Mouse (Mus musculus) T-helper 17 cell (primary cell): ENCODE measurements around the gene Foxm1.

ENCODE experiments used
- in situ Hi-C, 2 experiments: fragments of 300-600 bp; cut with MboI, MseI; formaldehyde crosslinking; loops; 1 replicate in 1 of 2; 2 replicates in 1 of 2; pipeline ENCODE4 v1.15.1; 2025; ENCODE audit warnings: high pct_unique_total_duplicates in 2 of 2

The Foxm1 gene

DNA sequence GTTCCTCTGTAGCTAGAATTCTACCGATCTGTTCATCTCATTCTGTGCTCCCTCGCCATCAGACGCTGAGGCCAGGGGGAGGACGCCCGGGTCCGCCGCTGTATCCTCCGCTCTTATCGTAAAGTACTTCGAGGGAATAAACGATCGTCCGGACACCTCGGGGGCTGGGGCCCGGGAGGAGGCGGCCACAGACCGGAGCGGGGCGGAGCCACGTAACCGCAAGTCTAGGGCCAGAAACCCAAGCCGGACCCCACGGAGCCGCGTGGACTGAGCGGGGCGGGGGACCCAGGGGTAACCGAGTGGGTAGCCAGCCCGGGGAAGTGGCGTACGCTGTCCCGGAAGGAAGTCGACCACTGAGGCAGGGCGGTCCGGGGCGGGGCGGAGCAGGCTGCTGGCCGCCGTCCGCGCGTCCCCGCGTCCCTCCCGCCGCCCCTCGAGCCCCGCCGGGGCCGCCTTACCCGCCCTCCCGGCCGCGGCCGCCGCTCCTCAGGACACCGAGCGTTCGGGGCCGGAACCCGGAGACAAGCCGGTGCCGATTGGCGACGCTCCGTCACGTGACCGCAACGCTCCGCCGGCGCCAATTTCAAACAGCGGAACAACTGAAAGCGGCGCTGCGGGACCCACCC is at the start of gene Foxm1, which contains the start of gene Rhno1:
TSS of gene Foxm1 (plus strand) at position 587 of the 626 bp plus-strand sequence.
TSS of gene Rhno1 (minus strand) at position 531 of the 626 bp plus-strand sequence.
- in situ Hi-C loops = loop anchor here in 1 of 2 experiments (5.0 to 10.0 kb wide), 2 partner anchors 52 to 160 kb away; no protein-coding TSS in a partner anchor

DNA sequence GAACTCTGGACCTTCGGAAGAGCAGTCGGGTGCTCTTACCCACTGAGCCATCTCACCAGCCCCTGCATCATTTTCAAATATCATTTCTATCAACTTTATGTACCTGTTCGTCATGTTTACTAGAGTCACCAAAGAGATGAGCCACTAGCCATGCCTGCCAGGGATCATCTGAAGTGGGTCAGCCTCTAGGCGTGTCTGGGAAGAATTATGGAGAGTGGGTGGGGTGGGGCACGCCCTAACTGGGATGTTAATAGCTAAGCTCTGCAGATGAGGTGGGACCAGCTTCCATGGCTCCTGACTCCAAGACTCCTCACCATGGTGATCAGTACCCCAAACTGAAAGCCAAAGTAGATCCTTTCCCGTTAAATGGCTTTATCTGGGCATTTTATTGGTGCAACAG is 48.0 kb upstream of the Foxm1 start:
- in situ Hi-C loops = loop anchor here in 1 of 2 experiments (25.0 kb wide), 1 partner anchor 1998 kb away; no protein-coding TSS in a partner anchor

GRCm38 (mm10) chr6:128315597-128315996 is 47.2 kb upstream of the Foxm1 start:
- in situ Hi-C loops = loop anchor here in 1 of 2 experiments (25.0 kb wide), 1 partner anchor 1997 kb away; no protein-coding TSS in a partner anchor

DNA sequence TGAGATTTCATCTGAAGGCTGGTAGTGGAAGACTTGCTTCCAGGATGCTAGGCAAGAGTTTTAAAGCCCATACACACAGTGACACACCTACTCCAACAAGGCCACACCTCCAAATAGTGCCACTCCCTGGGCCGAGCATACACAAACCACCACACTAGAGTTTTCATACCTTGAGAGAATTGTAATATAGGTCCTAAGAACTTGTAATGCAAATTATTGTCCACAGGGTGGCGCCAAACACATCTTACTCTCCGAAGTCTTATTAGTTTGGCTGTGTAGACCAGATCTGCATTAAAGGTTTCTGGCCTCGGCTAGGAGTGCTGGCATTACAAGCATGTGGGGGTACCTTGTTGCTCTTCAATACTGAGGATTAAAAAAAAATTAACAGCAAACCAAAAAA is 44.5 kb upstream of the Foxm1 start:
- in situ Hi-C loops = loop anchor here in 1 of 2 experiments (25.0 kb wide), 1 partner anchor 1994 kb away; no protein-coding TSS in a partner anchor

DNA sequence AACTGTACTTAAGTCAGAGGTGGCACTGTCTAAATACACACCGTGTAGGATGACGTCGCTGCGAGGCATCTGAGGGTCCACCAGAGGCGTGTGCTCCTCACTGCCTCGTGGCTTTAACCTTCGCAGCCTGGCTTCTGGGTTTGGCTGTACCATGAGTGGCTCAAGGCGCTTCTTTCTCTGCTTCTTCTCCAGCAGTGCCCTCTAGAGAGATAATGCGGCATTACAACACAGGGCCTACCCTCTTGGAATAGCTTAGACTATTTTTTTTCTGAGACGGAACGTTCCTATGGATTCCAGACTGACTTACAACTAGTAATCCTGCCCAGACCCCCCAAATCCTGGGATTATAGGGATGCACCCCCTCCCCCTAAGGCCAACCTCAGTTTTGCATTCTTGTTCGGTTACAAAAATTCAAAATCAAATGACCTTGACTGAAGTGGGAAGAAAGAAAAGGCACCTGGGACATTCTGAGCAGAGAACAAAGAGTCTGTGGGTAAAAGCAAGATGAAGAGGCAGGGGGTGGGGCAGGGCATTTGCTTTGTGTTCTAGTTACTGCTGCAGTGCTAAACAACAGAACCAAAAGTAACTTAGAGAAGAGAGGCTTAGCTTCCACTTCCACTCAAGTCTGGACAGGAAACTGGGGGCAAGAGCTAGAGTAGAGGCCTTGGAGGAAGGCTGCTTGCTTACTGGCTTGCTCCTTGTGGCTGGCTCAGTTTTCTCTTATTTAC is 28.2 kb upstream of the Foxm1 start:
- in situ Hi-C loops = no loop called here

DNA sequence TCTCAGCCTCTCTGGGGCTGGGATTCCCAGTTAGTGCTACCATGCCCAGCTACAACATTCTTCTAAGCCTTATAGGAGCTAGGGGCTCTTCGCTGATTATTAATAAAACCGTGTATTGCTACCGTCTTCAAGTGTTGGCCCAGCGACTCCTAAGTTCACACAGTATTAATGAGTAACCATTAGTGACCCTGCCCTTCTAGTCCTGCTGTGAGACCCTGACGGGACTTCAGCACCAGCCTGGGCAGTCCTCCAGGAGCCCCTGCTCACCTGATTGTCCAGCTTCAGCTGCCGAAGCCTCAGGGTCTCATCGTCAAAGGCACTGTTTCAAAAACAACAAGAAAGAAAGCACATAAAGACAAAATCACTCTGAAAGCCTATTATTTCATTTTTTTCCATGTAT is 25.3 kb upstream of the Foxm1 start:
- in situ Hi-C loops = no loop called here

DNA sequence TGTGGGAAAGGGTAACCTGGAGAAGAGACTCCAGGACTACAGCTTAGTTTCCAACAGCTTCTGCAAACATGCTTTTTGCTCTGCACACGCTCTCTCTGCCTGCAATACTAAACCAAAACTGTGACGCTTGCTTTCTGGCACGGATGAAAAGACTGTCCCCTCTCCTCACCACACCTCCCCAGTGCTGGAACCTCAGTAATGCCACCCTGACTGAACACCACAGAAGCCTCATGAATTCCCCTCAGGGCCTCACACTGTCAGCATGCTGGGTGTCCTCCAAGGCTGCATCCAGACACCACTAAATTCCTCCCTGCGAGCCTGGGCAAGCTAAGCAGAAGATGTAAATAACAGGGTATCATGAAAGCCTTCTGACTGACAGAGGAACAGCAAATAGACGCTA is 23.9 kb upstream of the Foxm1 start:
- in situ Hi-C loops = no loop called here

- in situ Hi-C loops = no loop called here
These were observed 20.6 kb upstream of the Foxm1 start for GRCm38 (mm10) chr6:128341956-128342723.

DNA sequence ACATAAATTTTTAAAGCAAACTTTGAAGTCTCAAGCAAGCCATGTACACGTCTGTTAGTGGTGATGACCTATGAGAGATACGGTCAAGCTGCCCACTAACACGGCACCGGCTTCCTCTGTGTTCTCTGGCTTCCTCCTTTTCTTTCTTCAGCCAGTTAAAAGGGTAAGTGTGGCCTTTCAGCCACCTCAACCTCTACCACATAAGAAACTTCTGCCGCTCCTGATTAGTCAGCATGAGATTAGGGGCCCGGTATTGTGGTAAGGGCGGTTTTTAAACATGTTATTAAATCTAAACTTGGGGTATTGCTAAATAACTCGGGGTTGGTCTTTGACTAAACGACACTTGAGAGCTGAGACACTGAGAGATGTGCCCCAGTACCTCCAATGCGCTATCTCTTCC is 17.1 kb upstream of the Foxm1 start:
- in situ Hi-C loops = no loop called here

DNA sequence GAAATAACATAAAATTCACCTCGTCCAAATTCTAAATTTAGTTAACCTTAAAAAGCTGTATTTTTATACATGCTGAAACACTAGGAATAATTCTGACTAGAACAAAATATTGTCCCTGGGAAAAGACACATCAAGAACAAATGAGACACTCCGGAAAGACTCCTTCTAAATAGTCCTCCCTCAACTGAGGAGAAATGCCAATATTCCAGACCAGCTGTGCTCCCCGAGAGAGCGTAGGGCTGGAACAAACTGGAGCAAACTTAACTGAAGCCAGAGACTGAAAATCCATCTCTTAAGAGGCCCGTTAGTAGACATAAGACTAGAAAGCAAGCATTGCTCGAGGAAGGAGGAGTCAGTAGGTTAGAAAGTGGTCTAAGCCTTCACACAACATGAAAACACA is 16.0 kb upstream of the Foxm1 start:
- in situ Hi-C loops = no loop called here

DNA sequence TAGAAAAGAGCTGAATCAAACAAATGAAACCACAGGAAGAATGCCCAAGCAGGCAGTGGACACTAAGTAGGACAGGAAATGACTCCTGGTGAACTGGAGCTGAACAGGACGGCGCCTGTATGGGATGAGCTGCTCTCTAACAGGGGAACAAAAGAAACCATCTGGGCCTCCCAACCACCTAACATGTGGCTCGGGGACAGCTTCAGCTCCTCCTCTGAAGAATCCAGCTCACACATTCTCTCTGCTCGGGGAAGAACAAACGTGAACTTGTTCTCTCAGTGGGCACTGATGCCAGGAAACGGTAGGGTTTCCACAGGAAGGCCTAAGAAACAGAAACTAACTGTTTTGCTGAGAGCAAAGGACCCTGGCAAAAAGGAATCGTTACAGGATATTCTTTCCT is 13.1 kb upstream of the Foxm1 start:
- in situ Hi-C loops = no loop called here

- in situ Hi-C loops = no loop called here
These were observed 8.6 kb upstream of the Foxm1 start for GRCm38 (mm10) chr6:128354140-128354539.

DNA sequence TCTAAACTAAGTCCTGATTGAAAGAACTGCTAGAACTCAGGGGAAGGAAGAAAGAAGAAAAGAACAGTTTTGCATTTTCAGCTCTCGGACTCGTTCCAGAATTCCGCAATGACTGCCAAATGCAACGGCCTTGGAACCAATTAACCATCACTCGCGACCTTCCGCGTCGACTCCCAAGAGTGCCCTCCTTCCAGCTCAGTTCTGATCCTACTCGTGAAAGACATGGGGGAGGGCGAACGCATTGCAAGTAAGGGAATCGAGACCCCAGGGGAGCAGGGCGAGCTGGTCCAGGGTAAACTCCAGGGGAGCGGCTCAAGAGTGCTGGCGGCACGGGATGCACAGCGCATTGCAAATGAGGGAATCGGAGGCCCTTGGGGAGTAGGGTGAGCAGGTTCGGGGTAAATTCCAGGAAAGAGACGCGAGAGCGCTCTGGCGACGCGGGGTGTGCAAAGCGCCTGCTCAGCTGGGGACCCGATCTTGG is 7.5 kb upstream of the Foxm1 start:
- in situ Hi-C loops = loop anchor here in 1 of 2 experiments (5.0 kb wide), 1 partner anchor 33 kb away; no protein-coding TSS in a partner anchor

DNA sequence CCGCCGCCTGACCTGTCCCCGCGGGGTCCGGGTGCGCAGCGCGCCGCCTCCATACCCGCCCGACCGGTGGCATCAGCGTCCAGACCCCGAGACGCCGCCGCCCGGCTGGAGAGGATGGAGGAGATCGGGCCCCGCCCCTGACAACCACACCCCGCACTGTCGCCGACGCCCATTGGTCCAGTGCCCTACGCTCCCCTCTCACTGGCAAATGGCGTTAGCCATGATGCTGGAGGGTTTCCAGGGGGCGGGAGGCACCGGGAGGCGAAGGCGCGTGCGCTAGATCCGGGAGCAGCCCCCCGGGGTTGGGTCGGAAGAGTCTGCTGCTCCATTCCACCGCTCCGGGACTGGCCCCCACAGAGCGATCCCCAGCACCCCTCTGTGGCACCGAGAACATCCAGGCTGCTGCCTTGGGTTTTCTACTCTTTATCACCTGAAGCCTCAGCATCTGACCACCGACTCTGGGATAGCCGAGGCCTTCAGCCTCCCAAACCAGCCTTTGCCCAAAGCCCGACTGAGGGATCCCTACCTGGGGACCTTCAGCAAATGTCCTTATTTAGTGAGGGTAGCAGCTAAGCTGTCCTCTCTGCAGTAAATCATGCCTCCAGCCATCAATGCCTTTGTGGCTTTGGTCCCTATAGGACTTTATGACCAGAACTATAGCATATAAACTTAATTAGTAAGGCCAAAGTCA is 6.9 kb upstream of the Foxm1 start, which contains the start of gene Tulp3:
TSS of gene Tulp3 (minus strand) at position 126 of the 691 bp plus-strand sequence.
- in situ Hi-C loops = loop anchor here in 1 of 2 experiments (5.0 kb wide), 1 partner anchor 34 kb away; no protein-coding TSS in a partner anchor

DNA sequence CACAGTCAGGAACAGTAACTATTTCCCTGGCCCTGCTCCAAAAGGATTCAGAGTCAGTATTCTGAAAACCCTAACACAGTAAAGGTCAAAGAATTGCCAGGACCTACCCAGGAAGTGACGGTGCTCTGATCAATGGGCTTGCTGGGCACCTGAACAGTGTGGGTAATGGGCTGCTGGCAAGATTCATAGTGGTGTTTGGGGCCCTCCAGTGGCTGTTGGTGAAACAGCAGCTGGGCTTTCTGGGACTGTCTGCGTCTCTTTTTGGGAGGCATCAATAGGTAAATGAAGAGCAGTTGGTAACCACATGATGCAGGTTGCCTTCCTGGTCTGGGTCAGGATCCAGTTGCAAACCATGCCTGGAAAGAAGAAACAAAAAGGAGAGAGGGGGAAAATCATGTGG is 3.8 kb upstream of the Foxm1 start:
- in situ Hi-C loops = loop anchor here in 1 of 2 experiments (5.0 kb wide), 1 partner anchor 37 kb away; no protein-coding TSS in a partner anchor

DNA sequence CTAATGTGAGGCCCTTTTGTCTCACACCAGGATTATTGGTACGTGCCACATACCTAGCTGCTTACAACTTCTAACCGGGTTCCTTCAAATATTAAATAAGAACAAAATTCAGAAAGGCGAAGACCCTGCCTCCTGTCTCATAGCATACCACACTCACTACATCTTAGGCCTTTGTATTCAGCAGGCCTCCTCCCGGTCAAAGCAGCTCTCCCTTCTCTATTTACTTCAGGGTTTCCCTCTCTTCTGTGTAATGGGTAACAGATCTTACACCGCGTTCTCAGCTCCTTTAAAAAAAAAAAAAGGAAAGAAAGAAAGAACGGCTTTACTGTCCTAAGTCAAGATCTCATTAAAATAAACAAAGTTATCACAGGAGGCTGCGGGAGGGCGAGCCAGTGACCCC is 866 bp upstream of the Foxm1 start:
- in situ Hi-C loops = loop anchor here in 1 of 2 experiments (5.0 to 10.0 kb wide), 2 partner anchors 53 to 160 kb away; no protein-coding TSS in a partner anchor

DNA sequence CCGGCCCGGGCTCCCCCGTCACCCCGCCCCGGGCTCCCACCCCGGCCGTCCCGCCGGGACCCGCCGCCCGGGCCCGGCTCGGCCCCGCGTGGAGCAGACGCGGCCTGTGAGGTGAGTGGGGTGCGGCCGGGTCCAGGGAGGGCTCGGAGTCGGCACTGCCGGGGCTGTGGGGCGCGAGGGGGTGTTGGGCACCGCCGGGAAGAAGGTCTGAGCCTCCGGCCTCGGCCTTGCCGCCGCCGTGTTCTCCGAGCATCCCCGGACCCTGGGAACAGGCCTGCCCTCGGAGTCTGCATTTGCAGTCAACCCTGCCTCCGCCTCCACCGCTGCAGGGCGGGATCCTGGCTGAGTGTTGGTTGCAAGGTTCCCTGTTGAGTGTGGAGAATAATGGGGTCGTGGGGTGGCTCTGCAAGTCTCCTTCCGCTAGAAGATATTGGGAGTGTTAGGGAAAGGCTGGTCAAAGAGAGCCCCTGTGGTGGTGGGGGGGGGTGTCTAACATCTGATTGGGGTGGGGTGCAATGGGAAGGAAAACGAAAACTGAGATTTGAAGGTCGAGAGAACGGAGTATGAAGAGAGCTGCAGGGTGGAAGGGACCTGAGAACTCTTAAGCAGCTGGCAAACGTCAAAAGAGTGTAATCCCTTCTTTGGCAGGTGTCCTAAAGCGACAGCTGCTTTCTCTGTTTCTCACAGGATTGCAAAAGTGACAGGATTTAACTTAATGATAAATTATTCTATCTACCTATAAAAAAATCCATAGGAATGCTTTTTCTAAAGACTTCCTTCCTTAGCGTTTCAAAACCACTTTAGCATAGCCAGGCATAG is 449 bp downstream of the Foxm1 start:
- in situ Hi-C loops = loop anchor here in 1 of 2 experiments (5.0 to 10.0 kb wide), 2 partner anchors 52 to 161 kb away; no protein-coding TSS in a partner anchor

- in situ Hi-C loops = loop anchor here in 1 of 2 experiments (5.0 to 10.0 kb wide), 2 partner anchors 50 to 162 kb away; no protein-coding TSS in a partner anchor
These were observed 2.0 kb downstream of the Foxm1 start for GRCm38 (mm10) chr6:128364721-128365120.

DNA sequence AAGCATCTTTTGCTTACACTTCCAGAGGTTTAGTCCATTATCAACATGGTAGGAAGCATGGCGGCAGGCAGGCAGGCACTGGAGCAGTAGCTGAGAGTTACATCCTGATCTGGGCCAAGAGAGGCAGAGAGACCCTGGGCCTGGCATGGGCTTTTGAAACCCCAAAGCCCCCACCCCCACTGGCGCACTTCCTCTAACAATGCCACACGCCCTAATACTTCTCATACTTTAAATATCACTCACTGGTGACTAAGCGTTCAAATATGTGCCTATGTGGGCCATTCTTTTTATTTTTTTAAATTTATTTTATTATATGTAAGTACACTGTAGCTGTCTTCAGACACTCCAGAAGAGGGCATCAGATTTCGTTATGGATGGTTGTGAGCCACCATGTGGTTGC is 3.7 kb downstream of the Foxm1 start:
- in situ Hi-C loops = loop anchor here in 1 of 2 experiments (10.0 kb wide), 1 partner anchor 48 kb away; no protein-coding TSS in a partner anchor
